Mouse (Mus musculus) lung, postnatal 0 days (tissue): ENCODE results near the gene Cd180.

Experiments
- CTCF ChIP-seq: IDR thresholded peaks from 2 replicates; pipeline ENCODE4 v1.5.1; 2016; ENCODE audit warnings: antibody characterized with exemption, mild to moderate bottlenecking
- EP300 ChIP-seq: IDR thresholded peaks from 2 replicates; pipeline ENCODE4 v1.6.1; 2016; ENCODE audit warnings: antibody characterized with exemption, mild to moderate bottlenecking, control low read depth

DNA sequence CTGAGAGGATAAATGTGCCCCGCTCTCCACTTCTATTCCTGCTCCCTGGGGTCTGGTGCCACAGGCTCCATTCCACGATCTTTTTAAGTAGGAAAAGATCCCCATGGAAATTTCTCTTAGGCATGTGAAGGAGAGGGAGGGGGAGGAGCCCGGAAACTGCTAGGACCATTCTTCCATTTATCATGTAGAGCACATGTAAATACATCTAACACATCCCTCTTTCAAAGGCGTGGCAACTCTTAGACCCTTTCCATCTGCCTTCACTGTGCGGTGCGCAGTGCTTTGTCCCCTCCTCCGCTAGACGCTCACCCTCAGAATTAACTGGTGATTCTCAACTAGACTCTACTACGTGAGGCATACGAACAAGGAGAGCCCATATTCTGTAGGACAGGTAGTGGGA is 56.5 kb downstream of the Cd180 start:
- no peak for TF ChIP-seq CTCF
- TF ChIP-seq EP300 = no peak
